Mouse (Mus musculus): Measurements from ENCODE around the gene Hcrt. TPM values are rescaled to one million over a fixed set of nuclear protein-coding genes. Genes with fewer than 3 reads are reported as not detected.

The Hcrt gene
- polyA plus RNA-seq, 1 experiment from 2014 or later = not detected

- 71% methylated on average over 4 of the region's 4 CpGs for WGBS (ENCODE audit: insufficient replicate concordance)
- Histone ChIP-seq H3K4me2 (ENCODE audit: low read depth, low read length) (no peak overlapping the region), H3K9me3 (ENCODE audit: low read length) (no peaks in the 10 kb centered on the region), H3K4me1 (ENCODE audit: insufficient read depth) (peaks cover 9% of the 10 kb centered on the region), H3K27ac (ENCODE audit: low read depth) (no peak overlapping the region), H3K27me3 (ENCODE audit: insufficient read depth, low read length) (no peaks in the 10 kb centered on the region), H3K9ac (replicated peaks) (no peak overlapping the region), H3K36me3 (replicated peaks; ENCODE audit: insufficient read depth, low read length) (no peaks in the 10 kb centered on the region; the same call in 1 of the 2 replicates), H3K4me3 (ENCODE audit: low read depth, low read length) (no peak overlapping the region)
- no peak for TF ChIP-seq EP300 (IDR thresholded peaks at IDR 0.05; ENCODE audit: low read depth)
- no peak for TF ChIP-seq CTCF (IDR thresholded peaks at IDR 0.05; ENCODE audit: low read depth)
- ATAC-seq = no peak
- DNase-seq = no peak
These were observed 11.5 kb upstream of the Hcrt start for GRCm38 (mm10) chr11:100774261-100774660.

- H3K4me1 ChIP-seq (ENCODE audit: insufficient read depth) = peaks cover 9% of the 10 kb centered on the region
- no peak within 1 kb of the TSS; the same call in 1 of the 2 replicates for H3K27ac ChIP-seq (ENCODE audit: low read depth)
- ATAC-seq (peak; percentile 72), DNase-seq (peak; percentile 81)
- H3K36me3 ChIP-seq (replicated peaks; ENCODE audit: insufficient read depth, low read length) = no peaks in the 10 kb centered on the region; the same call in 1 of the 2 replicates
- peak within 1 kb of the TSS; percentile 69 for H3K9ac ChIP-seq (replicated peaks)
- peak within 1 kb of the TSS; percentile 77 for H3K4me2 ChIP-seq (ENCODE audit: low read depth, low read length)
- H3K9me3 ChIP-seq (ENCODE audit: low read length) = no peaks in the 10 kb centered on the region
- 12% methylated on average over 17 of the region's 17 CpGs for WGBS (ENCODE audit: insufficient replicate concordance)
- no peaks in the 10 kb centered on the region for H3K27me3 ChIP-seq (ENCODE audit: insufficient read depth, low read length)
- H3K4me3 ChIP-seq (ENCODE audit: low read depth, low read length) = peak within 1 kb of the TSS; percentile 67
- no peak for TF ChIP-seq CTCF (IDR thresholded peaks at IDR 0.05; ENCODE audit: low read depth)
- no peak for TF ChIP-seq EP300 (IDR thresholded peaks at IDR 0.05; ENCODE audit: low read depth)
These were observed 8.1 kb upstream of the Hcrt start, which contains the start of gene Ghdc for GRCm38 (mm10) chr11:100770646-100771408. Gene Ghdc, minus strand, starts transcription at chr11:100770957.

GRCm38 (mm10) chr11:100769980-100770379 lies 7.2 kb upstream of the Hcrt start:
- H3K4me2 ChIP-seq (ENCODE audit: low read depth, low read length) = peak overlapping the region; percentile 77
- H3K9me3 ChIP-seq (ENCODE audit: low read length) = no peaks in the 10 kb centered on the region
- WGBS (ENCODE audit: insufficient replicate concordance) = 53% methylated on average over 6 of the region's 6 CpGs
- H3K4me3 ChIP-seq (ENCODE audit: low read depth, low read length) = peak overlapping the region; percentile 67
- DNase-seq (no peak), ATAC-seq (no peak)
- peaks cover 9% of the 10 kb centered on the region for H3K4me1 ChIP-seq (ENCODE audit: insufficient read depth)
- no peak overlapping the region for H3K27ac ChIP-seq (ENCODE audit: low read depth)
- peak overlapping the region; percentile 69; the same call in 1 of the 2 replicates for H3K9ac ChIP-seq (replicated peaks)
- H3K27me3 ChIP-seq (ENCODE audit: insufficient read depth, low read length) = no peaks in the 10 kb centered on the region
- no peaks in the 10 kb centered on the region; the same call in 1 of the 2 replicates for H3K36me3 ChIP-seq (replicated peaks; ENCODE audit: insufficient read depth, low read length)
- TF ChIP-seq CTCF (IDR thresholded peaks at IDR 0.05; ENCODE audit: low read depth) (no peak), EP300 (IDR thresholded peaks at IDR 0.05; ENCODE audit: low read depth) (no peak)

- no peak overlapping the region for H3K4me2 ChIP-seq (ENCODE audit: low read depth, low read length)
- DNase-seq = no peak
- H3K36me3 ChIP-seq (replicated peaks; ENCODE audit: insufficient read depth, low read length) = no peaks in the 10 kb centered on the region; the same call in 1 of the 2 replicates
- no peak overlapping the region for H3K4me3 ChIP-seq (ENCODE audit: low read depth, low read length)
- H3K9me3 ChIP-seq (ENCODE audit: low read length) = no peaks in the 10 kb centered on the region
- H3K4me1 ChIP-seq (ENCODE audit: insufficient read depth) = peaks cover 9% of the 10 kb centered on the region
- H3K27me3 ChIP-seq (ENCODE audit: insufficient read depth, low read length) = no peaks in the 10 kb centered on the region
- ATAC-seq = no peak
- no peak overlapping the region for H3K27ac ChIP-seq (ENCODE audit: low read depth)
- no peak overlapping the region for H3K9ac ChIP-seq (replicated peaks)
- no peak for TF ChIP-seq EP300 (IDR thresholded peaks at IDR 0.05; ENCODE audit: low read depth)
- no peak for TF ChIP-seq CTCF (IDR thresholded peaks at IDR 0.05; ENCODE audit: low read depth)
- WGBS (ENCODE audit: insufficient replicate concordance) = 86% methylated on average over 5 of the region's 5 CpGs
These were observed 5.1 kb upstream of the Hcrt start for GRCm38 (mm10) chr11:100767871-100768270.

- H3K4me1 ChIP-seq (ENCODE audit: insufficient read depth) = peaks cover 12% of the 10 kb centered on the region
- ATAC-seq (no peak), DNase-seq (no peak)
- H3K9me3 ChIP-seq (ENCODE audit: low read length) = no peaks in the 10 kb centered on the region
- peaks cover 8% of the 10 kb centered on the region; the same call in 1 of the 2 replicates for H3K27me3 ChIP-seq (ENCODE audit: insufficient read depth, low read length)
- H3K4me3 ChIP-seq (ENCODE audit: low read depth, low read length) = no peak overlapping the region
- no peaks in the 10 kb centered on the region; the same call in 1 of the 2 replicates for H3K36me3 ChIP-seq (replicated peaks; ENCODE audit: insufficient read depth, low read length)
- TF ChIP-seq EP300 (IDR thresholded peaks at IDR 0.05; ENCODE audit: low read depth) (no peak), CTCF (IDR thresholded peaks at IDR 0.05; ENCODE audit: low read depth) (no peak)
- H3K9ac ChIP-seq (replicated peaks) = no peak overlapping the region
- H3K4me2 ChIP-seq (ENCODE audit: low read depth, low read length) = no peak overlapping the region
- H3K27ac ChIP-seq (ENCODE audit: low read depth) = no peak overlapping the region
- 78% methylated on average over 9 of the region's 9 CpGs for WGBS (ENCODE audit: insufficient replicate concordance)
These were observed 4.0 kb upstream of the Hcrt start for GRCm38 (mm10) chr11:100766726-100767125.

- Histone ChIP-seq H3K9ac (replicated peaks) (0 out of 2 replicates have a peak overlapping the region, but pooled peaks have one; percentile 44), H3K4me1 (ENCODE audit: insufficient read depth) (peaks cover 15% of the 10 kb centered on the region), H3K27ac (ENCODE audit: low read depth) (no peak overlapping the region), H3K4me2 (ENCODE audit: low read depth, low read length) (peak overlapping the region; percentile 70), H3K36me3 (replicated peaks; ENCODE audit: insufficient read depth, low read length) (no peaks in the 10 kb centered on the region), H3K27me3 (ENCODE audit: insufficient read depth, low read length) (peaks cover 40% of the 10 kb centered on the region), H3K9me3 (ENCODE audit: low read length) (no peaks in the 10 kb centered on the region), H3K4me3 (ENCODE audit: low read depth, low read length) (peak overlapping the region; percentile 42)
- TF ChIP-seq CTCF (IDR thresholded peaks at IDR 0.05; ENCODE audit: low read depth) (peak; percentile 73), EP300 (IDR thresholded peaks at IDR 0.05; ENCODE audit: low read depth) (no peak)
- DNase-seq (peak; percentile 90), ATAC-seq (peak; percentile 84)
- under 1% methylated on average over 27 of the region's 27 CpGs for WGBS (ENCODE audit: insufficient replicate concordance)
These were observed 1.1 kb downstream of the Hcrt start for GRCm38 (mm10) chr11:100761547-100762045.
